Mouse (Mus musculus) layer of hippocampus, postnatal 10 days (tissue): ENCODE measurements at regions not wholly inside any gene's neighbourhood (a gene's known extent, or its start where the extent isn't known, plus 50 kb on each side); places are given as distances from the start of the nearest gene placed in this dataset.

Experiments
- DNase-seq, 2 experiments: peaks; one replicate each; pipeline ENCODE4 v3.0.0; 2021; ENCODE audit warnings: low spot score in 2 of 2

GRCm38 (mm10) chr13:101508331-101508730 is 259.7 kb downstream of the Pik3r1 start:
- DNase-seq: no peak

GRCm38 (mm10) chr13:101506696-101507095 is 261.3 kb downstream of the Pik3r1 start:
- no peak for DNase-seq

GRCm38 (mm10) chr13:101505054-101505453 is 263.0 kb downstream of the Pik3r1 start:
- no peak for DNase-seq

GRCm38 (mm10) chr13:101504241-101504640 is 263.8 kb downstream of the Pik3r1 start:
- no peak for DNase-seq

GRCm38 (mm10) chr13:101501845-101502284 is 266.2 kb downstream of the Pik3r1 start:
- DNase-seq: no peak

- no peak for DNase-seq
These were observed 267.0 kb downstream of the Pik3r1 start for GRCm38 (mm10) chr13:101501061-101501460.

GRCm38 (mm10) chr13:101491835-101492234 is 276.2 kb downstream of the Pik3r1 start:
- DNase-seq: no peak

GRCm38 (mm10) chr13:101490961-101491360 is 277.1 kb downstream of the Pik3r1 start:
- no peak for DNase-seq

- peak; percentile 29 to 38 for DNase-seq
These were observed 280.4 kb downstream of the Pik3r1 start for GRCm38 (mm10) chr13:101487621-101488020.

- no peak for DNase-seq
These were observed 282.2 kb downstream of the Pik3r1 start for GRCm38 (mm10) chr13:101485823-101486222.

- DNase-seq: no peak
These were observed 284.2 kb downstream of the Pik3r1 start for GRCm38 (mm10) chr13:101483816-101484215.

- no peak for DNase-seq
These were observed 286.3 kb downstream of the Pik3r1 start for GRCm38 (mm10) chr13:101481551-101482184.

GRCm38 (mm10) chr13:101479297-101479652 is 288.7 kb downstream of the Pik3r1 start:
- no peak for DNase-seq

- DNase-seq: no peak
These were observed 289.3 kb downstream of the Pik3r1 start for GRCm38 (mm10) chr13:101478608-101479296.

- DNase-seq: no peak
These were observed 294.7 kb downstream of the Pik3r1 start for GRCm38 (mm10) chr13:101473349-101473748.

GRCm38 (mm10) chr13:101470560-101471247 is 297.3 kb downstream of the Pik3r1 start:
- DNase-seq: peak; percentile 40 to 54

- no peak for DNase-seq
These were observed 302.3 kb downstream of the Pik3r1 start for GRCm38 (mm10) chr13:101465748-101466127.

- no peak for DNase-seq
These were observed 302.9 kb downstream of the Pik3r1 start for GRCm38 (mm10) chr13:101464928-101465747.

- DNase-seq: no peak
These were observed 311.1 kb downstream of the Pik3r1 start for GRCm38 (mm10) chr13:101456926-101457325.

- DNase-seq: no peak
These were observed 313.7 kb downstream of the Pik3r1 start for GRCm38 (mm10) chr13:101454276-101454675.

- no peak for DNase-seq
These were observed 317.5 kb downstream of the Pik3r1 start for GRCm38 (mm10) chr13:101450501-101450900.
